Mouse (Mus musculus): ENCODE results near the gene Ly6g6e. TPM values are rescaled to one million over a fixed set of nuclear protein-coding genes. Genes with fewer than 3 reads are reported as not detected.

The Ly6g6e gene
- polyA plus RNA-seq (2012; rRNA removed): 13.7 and 17.0 TPM in 2 replicates

GRCm38 (mm10) chr17:35076507-35077176, at the start of gene Ly6g6e:
Gene Ly6g6e, plus strand, starts transcription at chr17:35076902.

GRCm38 (mm10) chr17:35027277-35028068, 49.2 kb upstream of the Ly6g6e start, which contains the start of gene Sapcd1:
Gene Sapcd1, minus strand, starts transcription at chr17:35028016.

GRCm38 (mm10) chr17:35046681-35047455, 29.8 kb upstream of the Ly6g6e start, which contains the start of gene Msh5:
Gene Msh5, minus strand, starts transcription at chr17:35046745.

GRCm38 (mm10) chr17:35049561-35050016, 27.1 kb upstream of the Ly6g6e start, which contains the start of gene Clic1:
Gene Clic1, plus strand, starts transcription at chr17:35049966.

GRCm38 (mm10) chr17:35058911-35059892, 17.5 kb upstream of the Ly6g6e start, which contains the start of gene Ddah2:
Gene Ddah2, plus strand, starts transcription at chr17:35059035.

GRCm38 (mm10) chr17:35064951-35065947, 11.5 kb upstream of the Ly6g6e start, which contains the start of gene Ly6g6c:
Gene Ly6g6c, plus strand, starts transcription at chr17:35065388.

GRCm38 (mm10) chr17:35066084-35066483, 10.6 kb upstream of the Ly6g6e start, which contains the start of gene Mpig6b:
Gene Mpig6b, minus strand, starts transcription at chr17:35066184.

GRCm38 (mm10) chr17:35077786-35078233, 1.1 kb downstream of the Ly6g6e start, which contains the start of gene Ly6g6d:
Gene Ly6g6d, minus strand, starts transcription at chr17:35078065.

GRCm38 (mm10) chr17:35085208-35085865, 8.6 kb downstream of the Ly6g6e start, which contains the start of gene Ly6g6f:
Gene Ly6g6f, minus strand, starts transcription at chr17:35085610.

GRCm38 (mm10) chr17:35088825-35089644, 12.3 kb downstream of the Ly6g6e start, which contains the start of gene Abhd16a:
Gene Abhd16a, plus strand, starts transcription at chr17:35089263.

GRCm38 (mm10) chr17:35108097-35108496, 31.4 kb downstream of the Ly6g6e start, which contains the start of gene Ly6g5c:
Gene Ly6g5c, plus strand, starts transcription at chr17:35108279.

GRCm38 (mm10) chr17:35115046-35116019, 38.6 kb downstream of the Ly6g6e start, which contains the start of gene Ly6g5b:
Gene Ly6g5b, minus strand, starts transcription at chr17:35115428.

GRCm38 (mm10) chr17:35121143-35121799, 44.6 kb downstream of the Ly6g6e start, which contains the start of gene Gpank1:
Gene Gpank1, plus strand, starts transcription at chr17:35121455.

GRCm38 (mm10) chr17:35121871-35122303, 45.2 kb downstream of the Ly6g6e start, which contains the start of gene Csnk2b:
Gene Csnk2b, minus strand, starts transcription at chr17:35122053.

GRCm38 (mm10) chr17:35126206-35126611, 49.5 kb downstream of the Ly6g6e start, which contains the start of gene D17H6S53E:
Gene D17H6S53E, plus strand, starts transcription at chr17:35126373.

